Mouse (Mus musculus) mature B cell (primary cell): ENCODE results near the gene Sowaha.

Source experiments
- in situ Hi-C: fragments of 300-500 bp; cut with MboI; formaldehyde crosslinking; loops from 2 replicates; pipeline ENCODE4 v1.14.3; 2019

Gene Sowaha

DNA sequence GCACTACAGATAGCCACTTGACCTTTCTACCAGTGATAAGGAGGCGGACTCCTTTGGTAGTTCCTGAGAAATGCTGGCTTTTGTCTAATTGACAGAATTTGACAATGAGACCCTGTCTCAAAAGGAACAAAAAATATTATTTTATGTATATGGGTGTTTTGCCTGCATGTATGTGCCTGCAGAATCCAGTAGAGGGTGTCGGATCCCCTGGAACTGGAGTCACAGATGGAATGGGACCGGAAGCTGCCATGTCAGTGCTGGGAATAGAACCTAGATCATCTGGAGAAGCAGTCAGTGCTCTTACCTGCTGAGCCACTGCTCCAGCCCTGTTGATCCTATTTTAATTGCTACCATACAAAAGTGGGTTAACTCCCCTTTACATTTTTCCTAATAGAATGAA, 7.4 kb downstream of the Sowaha start:
- in situ Hi-C loops: no loop called here

DNA sequence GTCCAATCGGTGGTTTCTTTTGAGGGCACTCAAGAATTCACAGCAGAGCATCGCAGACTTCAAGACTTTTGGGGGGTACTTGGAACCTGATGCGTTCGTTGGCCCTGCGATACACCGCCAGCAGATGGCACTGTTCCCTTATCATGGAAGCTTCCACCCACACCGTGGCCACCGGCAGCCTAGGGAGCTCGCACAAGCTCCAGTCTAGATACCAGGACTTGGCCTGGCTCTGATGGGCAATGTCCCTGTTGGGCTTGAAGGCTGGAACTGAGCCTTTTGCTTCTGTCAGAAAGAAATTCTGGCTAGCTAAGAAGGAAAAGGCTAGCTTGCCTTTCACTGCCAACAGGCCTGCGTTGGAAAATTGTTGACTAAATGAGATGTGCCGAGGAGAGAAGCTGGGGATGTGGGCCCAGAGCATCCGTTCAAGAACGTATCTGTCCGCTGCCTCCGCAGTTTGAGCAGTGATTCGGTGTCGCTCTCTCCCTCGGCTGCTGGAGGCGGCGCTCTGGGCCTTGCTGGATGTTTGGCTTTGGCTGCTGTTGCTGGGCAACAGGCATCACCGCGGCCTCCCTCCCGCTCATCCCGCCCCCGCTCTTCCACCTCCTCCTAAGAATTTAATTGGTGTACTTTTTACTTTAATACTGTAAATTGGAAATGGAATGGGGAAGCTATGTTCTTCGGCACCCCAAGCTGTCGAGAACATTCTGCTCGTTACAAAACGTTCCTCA, 9.9 kb downstream of the Sowaha start, which contains the start of gene Gm9837:
Gm9837 (minus strand) TSS at position 512 of the 728 bp plus-strand sequence.
- in situ Hi-C loops: no loop called here

DNA sequence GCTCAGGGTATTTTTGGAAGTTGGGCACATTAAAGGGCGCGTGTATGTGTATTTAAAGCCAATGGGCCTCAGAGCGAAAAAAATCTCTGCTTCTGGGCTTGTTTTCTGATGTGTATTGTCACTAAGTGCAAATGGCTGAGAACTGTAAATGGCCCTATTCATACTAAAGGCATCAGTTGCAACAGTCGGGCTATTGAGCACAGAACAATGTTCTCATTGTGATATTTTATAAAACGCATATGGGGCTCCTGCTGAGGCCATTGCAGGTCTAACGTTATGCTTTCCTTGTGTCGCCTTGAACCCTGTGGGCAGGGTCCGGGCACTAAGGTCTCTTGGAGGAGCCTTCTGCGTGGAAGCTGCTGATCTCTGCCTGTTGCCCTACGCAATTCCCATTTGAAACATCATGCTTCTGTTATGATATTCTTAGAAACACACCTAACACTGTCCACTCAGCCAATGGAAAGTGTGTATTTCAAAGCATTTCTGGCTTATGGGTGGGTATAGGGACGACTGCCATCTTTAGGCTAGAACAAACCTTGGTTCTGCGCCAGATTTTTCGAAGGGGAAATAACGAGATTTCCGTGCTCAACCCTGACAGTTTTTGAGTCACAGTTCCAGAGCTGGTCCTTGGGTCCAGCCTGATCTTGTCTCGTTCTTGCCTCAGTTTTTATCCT, 10.6 kb downstream of the Sowaha start:
- in situ Hi-C loops: no loop called here

DNA sequence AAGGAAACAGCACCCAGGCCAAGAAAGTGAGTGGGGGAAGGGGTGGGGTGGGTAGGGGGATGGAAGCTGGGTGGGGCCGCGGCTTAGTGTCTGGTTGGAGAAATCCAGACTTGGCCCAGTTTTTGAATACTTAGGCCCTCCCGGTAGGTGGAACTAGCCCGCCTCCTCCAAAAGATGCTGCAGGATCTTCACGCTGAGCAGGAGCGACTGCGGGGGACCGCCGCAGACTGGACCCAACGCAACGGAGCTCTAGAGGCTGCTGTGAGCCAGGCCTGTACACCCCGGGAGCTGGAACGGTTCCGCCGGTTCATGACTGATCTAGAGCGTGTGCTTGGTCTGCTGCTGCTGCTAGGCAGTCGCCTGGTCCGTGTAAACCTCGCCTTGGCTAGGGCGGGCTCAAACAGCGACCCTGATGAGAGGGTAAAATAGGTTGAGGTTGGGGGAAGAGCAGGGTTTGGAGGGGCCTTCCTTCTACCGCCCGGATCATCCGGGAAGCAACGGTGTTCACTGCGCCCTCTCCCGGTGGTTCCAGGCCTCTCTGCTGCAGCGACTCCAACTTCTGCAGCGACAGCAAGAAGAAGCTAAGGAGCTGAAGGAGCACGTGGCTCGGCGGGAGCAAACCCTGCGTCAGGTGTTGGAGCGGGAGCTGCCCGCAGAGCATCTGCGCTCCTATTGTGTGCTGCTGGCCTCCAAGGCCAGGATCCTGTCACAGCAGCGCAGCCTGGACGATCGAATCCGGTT, 13.7 kb downstream of the Sowaha start:
- in situ Hi-C loops: no loop called here

DNA sequence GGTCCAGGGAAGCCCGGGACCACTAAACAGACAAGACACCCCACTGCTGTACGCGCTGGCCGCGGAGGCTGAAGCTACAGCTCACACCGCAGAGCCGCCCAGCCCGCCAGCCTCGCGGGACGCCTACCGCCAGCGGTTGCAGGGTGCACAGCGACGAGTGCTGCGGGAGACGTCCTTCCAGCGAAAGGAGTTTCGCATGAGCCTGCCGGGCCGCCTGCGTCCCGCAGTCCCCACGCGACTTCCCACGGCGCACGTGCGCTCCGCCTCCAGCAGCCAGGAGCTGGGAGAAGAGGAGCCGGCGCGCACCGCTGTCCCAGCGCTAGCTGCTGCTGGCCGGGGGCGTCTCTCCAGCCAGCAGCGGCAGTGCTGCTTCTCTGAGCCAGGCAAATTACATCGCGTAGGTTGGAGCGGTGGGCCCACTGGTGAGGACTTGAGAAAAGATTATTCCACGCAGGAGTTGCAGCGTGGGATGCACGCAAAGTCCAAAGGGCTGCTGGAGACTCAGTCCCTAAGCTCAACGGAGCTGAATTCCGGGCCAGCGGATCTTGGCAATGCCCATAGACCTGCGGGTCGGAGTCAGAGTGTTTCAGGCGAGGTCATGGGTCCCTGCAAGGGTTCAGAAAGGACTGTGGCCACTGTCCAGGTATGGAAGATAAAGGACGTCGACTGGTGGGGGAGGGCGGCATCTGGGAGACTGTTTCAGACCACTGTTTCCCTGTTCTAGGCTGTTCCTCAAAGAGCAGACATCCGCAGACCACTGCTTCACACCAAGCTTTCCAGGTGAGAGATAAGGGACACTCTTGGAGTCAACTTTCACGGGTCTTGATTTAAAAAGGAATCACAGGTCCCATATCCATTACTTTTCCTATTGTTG, 16.3 kb downstream of the Sowaha start:
- in situ Hi-C loops: no loop called here

DNA sequence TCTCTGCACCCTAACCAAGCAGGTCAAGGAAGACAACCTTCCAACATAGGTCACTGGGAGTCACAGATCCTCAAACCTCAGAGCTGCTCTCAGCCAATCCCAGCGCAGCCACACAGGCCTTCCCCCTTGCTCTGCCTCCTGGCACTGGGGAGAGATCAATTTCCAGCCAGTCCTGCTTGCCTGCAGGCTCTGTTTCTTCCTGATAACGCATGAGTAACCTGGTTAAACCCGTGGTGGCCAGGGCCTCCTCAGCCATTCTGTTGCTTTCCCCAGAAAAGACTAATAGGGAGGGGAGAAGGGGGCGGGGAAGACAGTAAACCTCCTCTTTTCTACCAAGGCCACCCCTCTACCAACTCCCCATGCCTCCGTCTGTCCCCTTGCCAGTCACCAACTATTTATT, 18.3 kb downstream of the Sowaha start:
- in situ Hi-C loops: no loop called here

DNA sequence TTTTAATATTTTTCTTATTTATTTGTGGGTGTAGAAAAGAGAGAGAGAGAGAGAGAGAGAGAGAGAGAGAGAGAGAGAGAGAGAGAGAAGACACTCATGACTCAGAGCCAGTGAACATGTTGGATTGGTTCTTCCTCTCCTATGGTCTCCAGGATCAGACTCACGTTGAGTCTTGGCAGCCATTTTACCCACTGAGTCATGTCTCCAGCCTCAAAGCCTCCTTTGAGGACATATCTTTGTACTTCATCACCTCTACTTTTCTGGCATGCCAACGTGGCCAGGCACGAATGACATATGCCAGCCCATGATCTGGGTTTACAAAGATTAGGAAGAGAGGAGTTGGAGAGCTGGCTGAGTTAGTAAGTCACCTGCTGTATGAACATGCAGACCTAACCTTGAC, 19.9 kb downstream of the Sowaha start:
- in situ Hi-C loops: no loop called here

DNA sequence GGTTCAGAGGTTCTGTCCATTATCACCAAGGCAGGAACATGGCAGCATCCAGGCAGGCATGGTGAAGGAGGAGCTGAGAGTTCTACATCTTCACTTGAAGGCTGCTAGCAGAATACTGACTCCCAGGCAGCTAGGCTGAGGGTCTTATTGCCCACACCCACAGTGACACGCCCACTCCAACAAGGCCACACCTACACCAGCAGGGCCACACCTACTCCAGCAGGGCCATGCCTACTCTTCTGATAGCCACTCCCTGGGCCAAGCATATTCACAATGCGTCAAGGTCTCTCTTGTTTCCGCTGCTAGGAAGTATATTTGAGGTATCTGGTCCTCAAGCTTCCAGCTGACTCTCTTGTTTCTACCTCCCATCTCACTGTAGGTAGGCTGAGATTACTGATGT, 21.1 kb downstream of the Sowaha start:
- in situ Hi-C loops: no loop called here

DNA sequence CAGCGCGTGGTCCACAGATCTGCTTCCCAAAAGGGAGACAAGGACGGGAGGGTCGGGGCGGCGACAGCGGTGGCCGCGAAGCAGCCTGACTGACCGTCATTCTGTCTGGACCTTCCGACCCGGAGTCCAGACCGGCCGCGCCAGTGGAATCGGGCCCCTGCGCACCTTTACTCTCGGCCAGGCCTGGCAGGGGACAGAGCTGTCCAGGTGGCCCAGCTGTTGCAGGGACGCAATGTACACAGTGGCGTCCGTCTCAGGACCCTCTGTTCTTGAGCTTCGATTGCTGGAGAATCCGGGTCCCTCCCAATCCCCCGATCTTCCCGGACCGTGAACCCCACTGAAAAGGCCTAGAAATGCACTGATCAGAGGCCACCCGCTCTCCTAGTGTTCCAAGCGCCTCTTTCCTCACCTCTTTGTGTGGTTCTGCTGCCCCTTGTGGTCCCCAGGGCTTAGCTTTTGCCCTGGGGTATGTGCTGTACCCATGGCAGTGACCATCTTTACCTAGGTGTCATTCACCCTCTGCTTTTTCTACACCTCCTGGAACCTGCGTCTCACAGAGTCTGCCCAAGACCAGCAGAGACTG, 22.6 kb downstream of the Sowaha start:
- in situ Hi-C loops: no loop called here

DNA sequence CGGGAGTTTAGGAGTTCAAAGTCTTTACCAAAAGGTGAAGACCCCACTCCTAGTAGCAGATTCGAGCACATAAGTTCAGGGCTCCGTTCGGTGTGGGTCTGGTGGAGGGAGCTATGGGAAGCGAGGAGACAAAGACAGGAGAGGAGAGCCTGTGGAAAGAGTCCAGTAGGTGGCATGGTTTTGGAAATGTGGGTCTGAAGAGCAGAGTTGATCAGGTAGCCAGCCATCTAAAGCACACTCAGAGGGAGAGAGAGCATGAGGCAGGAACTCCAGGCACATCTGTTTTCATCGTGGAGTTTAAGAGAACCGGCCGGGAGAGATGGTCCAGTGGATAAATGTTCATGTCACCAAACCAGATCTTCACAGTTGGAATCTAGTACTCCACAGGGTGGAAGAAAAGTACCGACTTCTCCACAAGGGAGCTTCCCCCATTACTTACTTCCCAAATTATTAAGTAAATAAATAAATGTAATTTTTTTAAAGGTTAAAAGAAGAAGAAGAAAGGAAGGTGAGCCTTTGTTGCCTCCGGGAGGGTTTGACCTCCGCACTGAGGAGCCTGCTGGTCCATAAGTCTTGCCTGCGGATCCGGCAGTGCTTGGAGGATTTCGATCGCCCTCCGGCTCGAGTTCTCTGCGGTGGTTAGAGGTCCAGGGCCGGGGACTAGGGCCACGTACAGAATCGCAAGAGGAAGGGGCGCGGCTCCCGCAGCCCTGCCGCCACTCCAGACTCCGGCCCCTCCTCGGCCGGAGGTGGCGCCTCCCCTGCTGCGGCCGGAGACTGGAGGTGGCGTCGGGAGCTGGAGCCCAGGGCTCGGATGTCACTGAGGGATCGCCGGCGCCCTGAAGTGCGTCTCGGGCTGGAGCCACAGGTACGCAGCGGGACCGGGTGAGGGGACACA, 23.4 kb downstream of the Sowaha start, which contains the start of the genes Gm10447 and Shroom1:
Gm10447 (minus strand) TSS at position 637 of the 898 bp plus-strand sequence.
Shroom1 (plus strand) TSS at position 732 of the 898 bp plus-strand sequence.
- in situ Hi-C loops: no loop called here

DNA sequence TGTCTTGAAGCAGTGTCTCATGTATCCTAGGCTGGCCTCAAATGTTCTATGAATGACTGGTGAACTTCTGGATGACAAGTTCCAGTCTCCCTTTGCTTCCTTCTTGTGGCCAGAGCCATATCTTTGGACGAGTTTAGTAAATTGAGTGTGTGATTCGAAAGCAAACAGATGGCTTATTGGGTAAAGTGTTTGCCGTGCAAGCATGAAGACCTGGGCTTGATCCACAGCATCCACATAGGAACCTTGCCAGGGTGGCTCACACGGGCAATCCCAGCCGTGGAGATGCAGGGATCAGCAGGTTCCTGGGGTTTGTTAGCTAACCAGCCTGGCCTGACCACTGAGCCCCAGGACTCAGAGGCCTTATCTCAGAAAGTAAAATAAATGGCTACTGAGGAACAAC, 27.0 kb downstream of the Sowaha start:
- in situ Hi-C loops: no loop called here

DNA sequence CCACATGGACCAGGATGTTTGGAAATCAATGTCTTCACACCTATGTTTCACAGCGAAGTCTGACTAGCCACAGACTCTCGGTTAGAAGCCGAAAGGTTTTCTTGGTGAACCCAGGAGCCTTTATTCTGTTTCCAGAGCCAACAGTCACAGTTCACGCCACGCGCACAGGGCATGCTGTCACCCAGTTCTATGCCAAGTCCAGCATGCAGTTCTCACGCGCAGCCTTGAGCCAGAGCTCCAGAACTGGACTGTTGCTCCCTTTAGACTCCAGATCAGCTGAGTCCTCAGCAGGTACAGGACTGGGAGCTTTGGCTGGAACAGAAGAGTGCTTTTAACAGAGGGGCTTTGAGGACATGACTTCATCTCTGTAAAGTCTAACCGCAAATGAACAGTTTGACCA, 27.7 kb downstream of the Sowaha start:
- in situ Hi-C loops: no loop called here

DNA sequence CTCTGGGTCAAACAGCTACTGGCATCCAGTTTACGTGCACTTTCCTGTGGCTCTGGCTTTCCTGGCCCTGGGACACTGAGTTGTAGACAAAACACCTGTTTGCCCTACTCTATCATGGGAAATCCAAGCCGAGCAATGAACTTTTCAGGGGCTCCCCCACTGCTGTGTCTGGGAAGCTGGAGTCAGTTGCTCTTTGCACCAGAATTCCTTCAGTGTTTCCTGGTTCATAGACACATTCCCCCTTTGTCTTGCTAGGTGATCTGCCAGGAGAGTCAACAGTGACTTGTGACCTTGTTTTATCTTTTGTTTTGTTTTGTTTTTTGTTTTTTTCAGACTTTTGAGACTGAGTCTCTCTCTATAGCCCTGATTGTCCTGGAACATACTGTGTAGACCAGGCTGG, 28.7 kb downstream of the Sowaha start:
- in situ Hi-C loops: no loop called here

DNA sequence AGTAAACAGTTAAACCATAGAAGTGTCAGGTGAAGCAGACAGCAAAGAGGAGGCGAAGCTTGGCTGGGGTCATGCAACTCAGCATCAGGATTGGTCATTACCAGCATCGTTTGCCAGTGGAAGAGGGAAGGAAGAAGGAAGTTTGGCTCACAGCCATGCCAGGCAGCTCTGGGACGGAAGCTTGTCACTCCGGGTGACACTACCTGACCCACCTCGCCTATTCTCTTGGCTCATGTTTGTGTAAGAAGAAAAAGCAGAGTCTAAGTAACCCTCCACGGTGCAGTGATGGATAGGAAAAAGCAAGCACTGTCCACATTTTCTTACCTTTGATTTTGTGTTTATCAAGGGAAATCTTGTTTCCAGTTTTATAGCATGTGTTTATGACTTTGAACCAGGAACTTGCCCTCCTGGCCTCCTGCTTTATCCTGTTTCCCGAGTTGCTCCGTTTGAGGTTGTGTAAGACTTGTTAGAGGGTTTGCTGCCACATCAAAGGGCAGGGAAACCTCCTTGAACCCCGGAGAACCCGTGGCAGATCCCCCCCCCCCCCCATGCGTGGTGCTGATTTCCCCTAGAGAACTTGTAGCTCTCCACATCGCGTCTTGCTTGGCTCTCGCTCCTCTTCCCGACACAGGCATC, 29.9 kb downstream of the Sowaha start:
- in situ Hi-C loops: no loop called here

DNA sequence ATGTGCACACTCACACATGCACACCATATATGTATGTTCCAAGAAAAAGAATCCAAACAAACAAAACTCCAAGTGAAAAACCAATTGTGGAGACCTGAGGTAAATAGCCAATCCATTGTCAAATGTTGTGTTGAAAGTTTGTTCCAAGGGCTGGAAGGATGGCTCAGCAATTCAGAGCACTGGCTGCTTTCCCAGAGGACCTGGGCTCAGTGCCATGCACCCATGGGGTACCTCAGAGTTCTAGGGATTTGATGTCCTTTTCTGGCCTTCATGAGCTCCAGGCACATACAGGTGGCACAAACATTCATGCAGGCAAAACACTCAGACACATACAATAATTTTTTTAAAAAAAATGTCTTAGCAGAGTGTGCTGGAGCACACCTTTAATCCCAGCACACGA, 31.5 kb downstream of the Sowaha start:
- in situ Hi-C loops: no loop called here

DNA sequence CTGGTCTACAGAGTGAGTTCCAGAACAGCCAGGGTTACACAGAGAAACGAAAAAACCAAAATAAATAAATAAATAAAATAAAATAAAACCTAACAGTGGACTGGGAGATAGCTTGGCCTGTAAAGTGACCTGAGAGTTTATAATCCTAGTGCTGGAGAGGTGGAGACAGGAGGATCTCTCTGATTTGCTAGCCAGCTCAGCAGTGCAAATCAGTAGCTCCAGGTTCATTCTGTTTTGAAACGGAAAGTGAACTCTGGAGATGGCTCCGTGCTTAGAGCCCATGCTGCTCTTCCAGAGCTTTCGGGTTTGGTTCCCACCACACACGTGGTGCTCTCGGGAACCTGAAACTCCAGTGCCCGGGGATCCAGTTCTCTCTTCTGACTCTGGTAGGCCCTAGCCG, 32.1 kb downstream of the Sowaha start:
- in situ Hi-C loops: no loop called here

DNA sequence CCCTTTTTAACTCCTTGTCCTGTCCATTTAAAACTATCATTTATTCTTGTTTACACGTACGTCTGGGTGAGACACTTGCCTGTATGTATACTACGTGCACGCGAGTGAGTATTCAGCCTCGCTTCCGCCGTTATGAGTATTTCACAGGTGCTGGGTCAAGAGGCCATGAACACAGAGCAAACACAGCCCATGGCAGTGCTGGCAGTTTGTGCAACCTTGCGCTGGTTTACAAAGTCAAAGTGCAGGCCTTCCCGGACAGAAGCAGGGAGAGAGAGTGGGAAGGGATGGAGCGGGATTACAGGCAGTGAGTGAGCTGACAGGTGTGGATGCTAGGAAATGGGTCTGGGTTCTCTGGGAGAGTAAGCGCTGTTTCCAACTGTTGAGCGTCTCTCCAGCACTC, 33.9 kb downstream of the Sowaha start:
- in situ Hi-C loops: no loop called here

DNA sequence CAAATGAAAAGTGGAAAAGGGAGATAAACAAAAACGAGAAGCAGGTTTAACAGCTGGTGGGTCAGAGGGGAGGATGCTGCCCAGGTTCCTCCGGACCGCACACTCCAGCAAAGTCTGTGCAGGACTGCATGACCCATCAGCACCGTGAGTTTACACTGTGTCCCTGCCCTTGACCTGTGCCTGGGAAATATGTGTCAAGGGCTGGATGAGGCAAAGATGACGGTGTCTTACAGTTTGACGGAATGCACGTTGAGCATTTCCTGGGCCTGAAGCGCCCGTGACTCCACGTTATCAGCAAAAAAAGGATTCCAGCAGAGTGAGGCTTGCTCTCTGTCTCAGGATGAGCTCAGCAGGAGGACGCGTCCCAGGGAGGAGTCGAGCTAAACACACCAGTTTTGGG, 34.5 kb downstream of the Sowaha start:
- in situ Hi-C loops: no loop called here

DNA sequence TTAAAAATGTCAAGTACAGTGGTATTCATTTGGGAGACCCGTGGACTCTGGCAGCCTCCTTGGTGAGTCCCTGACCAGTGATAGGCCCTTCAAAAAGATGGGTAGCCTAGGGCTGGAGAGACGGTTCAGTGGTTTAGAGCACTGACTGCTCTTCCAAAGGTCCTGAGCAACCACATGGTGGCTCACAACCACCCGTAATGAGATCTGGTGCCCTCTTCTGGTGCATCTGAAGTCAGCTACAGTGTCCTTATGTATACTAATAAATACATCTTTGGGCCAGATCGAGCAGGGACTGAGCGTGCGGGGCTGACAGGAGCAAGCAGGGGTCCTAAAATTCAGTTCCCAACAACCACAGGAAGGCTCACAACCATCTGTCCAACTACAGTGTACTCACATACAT, 36.2 kb downstream of the Sowaha start:
- in situ Hi-C loops: no loop called here

DNA sequence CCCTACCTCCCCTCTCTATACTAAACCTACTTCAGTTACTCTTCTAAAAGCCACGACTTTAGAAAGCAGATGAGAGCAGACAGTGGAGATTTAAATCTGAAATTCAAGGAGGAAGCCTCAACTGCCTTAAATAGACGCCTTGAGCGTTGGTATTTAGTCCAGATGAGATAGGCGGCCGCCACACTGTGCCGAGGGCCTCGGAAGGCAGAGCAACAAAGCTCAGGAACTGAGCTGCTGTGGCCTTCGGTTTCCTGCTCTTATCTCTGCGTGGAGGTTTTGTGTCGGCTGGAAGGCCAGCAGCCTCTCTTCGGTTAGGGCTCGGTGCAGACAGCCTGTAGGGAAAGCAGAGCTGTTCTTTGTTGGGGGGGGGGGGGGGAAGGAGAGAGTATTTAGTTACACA, 38.2 kb downstream of the Sowaha start:
- in situ Hi-C loops: no loop called here
